Mouse (Mus musculus): ENCODE measurements around the gene Nr3c2. TPM values are rescaled to one million over a fixed set of nuclear protein-coding genes. Genes with fewer than 3 reads are reported as not detected.

Nr3c2 gene
- polyA plus RNA-seq, 1 experiment from 2014 or later: 0.17 TPM

- WGBS (ENCODE audit: missing documents): 88% methylated on average over 2 of the region's 2 CpGs
- H3K36me3 ChIP-seq (ENCODE audit: inconsistent target): no peaks in the 10 kb centered on the region
- no peak overlapping the region for H3K4me3 ChIP-seq (ENCODE audit: inconsistent target)
- no peak overlapping the region for H3K27ac ChIP-seq
- H3K79me2 ChIP-seq (ENCODE audit: inconsistent target): no peaks in the 10 kb centered on the region
These were observed 16.0 kb downstream of the Nr3c2 start for GRCm38 (mm10) chr8:76915260-76915659.

GRCm38 (mm10) chr8:76919546-76919945 is 20.3 kb downstream of the Nr3c2 start:
- Histone ChIP-seq H3K36me3 (ENCODE audit: inconsistent target) (no peaks in the 10 kb centered on the region), H3K27ac (no peak overlapping the region), H3K79me2 (ENCODE audit: inconsistent target) (no peaks in the 10 kb centered on the region), H3K4me3 (ENCODE audit: inconsistent target) (no peak overlapping the region)
- 93% methylated on average over 2 of the region's 2 CpGs for WGBS (ENCODE audit: missing documents)

GRCm38 (mm10) chr8:76924150-76924549 is 24.9 kb downstream of the Nr3c2 start:
- Histone ChIP-seq H3K4me3 (ENCODE audit: inconsistent target) (no peak overlapping the region), H3K27ac (no peak overlapping the region), H3K79me2 (ENCODE audit: inconsistent target) (no peaks in the 10 kb centered on the region), H3K36me3 (ENCODE audit: inconsistent target) (no peaks in the 10 kb centered on the region)
- WGBS (ENCODE audit: missing documents): 82% methylated on average over 4 of the region's 4 CpGs

- no peaks in the 10 kb centered on the region for H3K36me3 ChIP-seq (ENCODE audit: inconsistent target)
- no peak overlapping the region for H3K4me3 ChIP-seq (ENCODE audit: inconsistent target)
- no peak overlapping the region for H3K27ac ChIP-seq
- 77% methylated on average over 1 of the region's 1 CpGs for WGBS (ENCODE audit: missing documents)
- no peaks in the 10 kb centered on the region for H3K79me2 ChIP-seq (ENCODE audit: inconsistent target)
These were observed 29.1 kb downstream of the Nr3c2 start for GRCm38 (mm10) chr8:76928326-76928725.

- H3K27ac ChIP-seq: no peak overlapping the region
- 83% methylated on average over 5 of the region's 5 CpGs for WGBS (ENCODE audit: missing documents)
- no peaks in the 10 kb centered on the region for H3K79me2 ChIP-seq (ENCODE audit: inconsistent target)
- no peaks in the 10 kb centered on the region for H3K36me3 ChIP-seq (ENCODE audit: inconsistent target)
- H3K4me3 ChIP-seq (ENCODE audit: inconsistent target): no peak overlapping the region
These were observed 29.6 kb downstream of the Nr3c2 start for GRCm38 (mm10) chr8:76928808-76929207.

- Histone ChIP-seq H3K36me3 (ENCODE audit: inconsistent target) (no peaks in the 10 kb centered on the region), H3K79me2 (ENCODE audit: inconsistent target) (no peaks in the 10 kb centered on the region), H3K27ac (no peak overlapping the region), H3K4me3 (ENCODE audit: inconsistent target) (no peak overlapping the region)
- WGBS (ENCODE audit: missing documents): 91% methylated on average over 3 of the region's 3 CpGs
These were observed 65.8 kb downstream of the Nr3c2 start for GRCm38 (mm10) chr8:76965046-76965445.

GRCm38 (mm10) chr8:76971187-76971586 is 71.9 kb downstream of the Nr3c2 start:
- Histone ChIP-seq H3K27ac (no peak overlapping the region), H3K36me3 (ENCODE audit: inconsistent target) (no peaks in the 10 kb centered on the region), H3K79me2 (ENCODE audit: inconsistent target) (no peaks in the 10 kb centered on the region), H3K4me3 (ENCODE audit: inconsistent target) (no peak overlapping the region)
- WGBS (ENCODE audit: missing documents): 86% methylated on average over 4 of the region's 4 CpGs

- H3K27ac ChIP-seq: no peak overlapping the region
- no peak overlapping the region for H3K4me3 ChIP-seq (ENCODE audit: inconsistent target)
- 90% methylated on average over 9 of the region's 9 CpGs for WGBS (ENCODE audit: missing documents)
- H3K79me2 ChIP-seq (ENCODE audit: inconsistent target): no peaks in the 10 kb centered on the region
- H3K36me3 ChIP-seq (ENCODE audit: inconsistent target): no peaks in the 10 kb centered on the region
These were observed 72.6 kb downstream of the Nr3c2 start for GRCm38 (mm10) chr8:76971761-76972404.

GRCm38 (mm10) chr8:76972947-76973552 is 73.8 kb downstream of the Nr3c2 start:
- Histone ChIP-seq H3K79me2 (ENCODE audit: inconsistent target) (no peaks in the 10 kb centered on the region), H3K27ac (no peak overlapping the region), H3K36me3 (ENCODE audit: inconsistent target) (no peaks in the 10 kb centered on the region), H3K4me3 (ENCODE audit: inconsistent target) (no peak overlapping the region)
- 88% methylated on average over 8 of the region's 8 CpGs for WGBS (ENCODE audit: missing documents)

- Histone ChIP-seq H3K4me3 (ENCODE audit: inconsistent target) (no peak overlapping the region), H3K79me2 (ENCODE audit: inconsistent target) (no peaks in the 10 kb centered on the region), H3K27ac (no peak overlapping the region), H3K36me3 (ENCODE audit: inconsistent target) (no peaks in the 10 kb centered on the region)
- 90% methylated on average over 4 of the region's 4 CpGs for WGBS (ENCODE audit: missing documents)
These were observed 78.7 kb downstream of the Nr3c2 start for GRCm38 (mm10) chr8:76977907-76978306.

- Histone ChIP-seq H3K4me3 (ENCODE audit: inconsistent target) (no peak overlapping the region), H3K79me2 (ENCODE audit: inconsistent target) (no peaks in the 10 kb centered on the region), H3K36me3 (ENCODE audit: inconsistent target) (no peaks in the 10 kb centered on the region), H3K27ac (no peak overlapping the region)
These were observed 84.8 kb downstream of the Nr3c2 start for GRCm38 (mm10) chr8:76984082-76984481.

- Histone ChIP-seq H3K4me3 (ENCODE audit: inconsistent target) (no peak overlapping the region), H3K27ac (no peak overlapping the region), H3K36me3 (ENCODE audit: inconsistent target) (no peaks in the 10 kb centered on the region), H3K79me2 (ENCODE audit: inconsistent target) (no peaks in the 10 kb centered on the region)
- 83% methylated on average over 5 of the region's 5 CpGs for WGBS (ENCODE audit: missing documents)
These were observed 85.6 kb downstream of the Nr3c2 start for GRCm38 (mm10) chr8:76984851-76985250.

GRCm38 (mm10) chr8:76987876-76988275 is 88.6 kb downstream of the Nr3c2 start:
- no peaks in the 10 kb centered on the region for H3K79me2 ChIP-seq (ENCODE audit: inconsistent target)

GRCm38 (mm10) chr8:76998276-76998675 is 99.0 kb downstream of the Nr3c2 start:
- H3K36me3 ChIP-seq (ENCODE audit: inconsistent target): no peaks in the 10 kb centered on the region
- no peak overlapping the region for H3K27ac ChIP-seq
- no peaks in the 10 kb centered on the region for H3K79me2 ChIP-seq (ENCODE audit: inconsistent target)
- H3K4me3 ChIP-seq (ENCODE audit: inconsistent target): no peak overlapping the region
- 84% methylated on average over 4 of the region's 4 CpGs for WGBS (ENCODE audit: missing documents)

More at GRCm38 (mm10) chr8:76987876-76988275, 88.6 kb downstream of the Nr3c2 start:
- WGBS (ENCODE audit: missing documents): 80% methylated on average over 1 of the region's 3 CpGs
- Histone ChIP-seq H3K36me3 (ENCODE audit: inconsistent target) (no peaks in the 10 kb centered on the region), H3K4me3 (ENCODE audit: inconsistent target) (no peak overlapping the region), H3K27ac (no peak overlapping the region)

GRCm38 (mm10) chr8:77009425-77009824 is 110.2 kb downstream of the Nr3c2 start:
- H3K27ac ChIP-seq: no peak overlapping the region
- H3K79me2 ChIP-seq (ENCODE audit: inconsistent target): no peaks in the 10 kb centered on the region
- WGBS (ENCODE audit: missing documents): 92% methylated on average over 10 of the region's 10 CpGs
- H3K4me3 ChIP-seq (ENCODE audit: inconsistent target): no peak overlapping the region
- H3K36me3 ChIP-seq (ENCODE audit: inconsistent target): no peaks in the 10 kb centered on the region

- no peak overlapping the region for H3K4me3 ChIP-seq (ENCODE audit: inconsistent target)
- no peaks in the 10 kb centered on the region for H3K36me3 ChIP-seq (ENCODE audit: inconsistent target)
- 88% methylated on average over 3 of the region's 3 CpGs for WGBS (ENCODE audit: missing documents)
- H3K79me2 ChIP-seq (ENCODE audit: inconsistent target): no peaks in the 10 kb centered on the region
- H3K27ac ChIP-seq: no peak overlapping the region
These were observed 112.7 kb downstream of the Nr3c2 start for GRCm38 (mm10) chr8:77011985-77012384.
